Mouse (Mus musculus) midbrain, postnatal 0 days (tissue): ENCODE results near the gene Lpcat3. TPM values are rescaled to one million over a fixed set of nuclear protein-coding genes. Genes with fewer than 3 reads are reported as not detected.

Source experiments
- ATAC-seq: fragments of 200-750 bp; cut with Nextera tagmentation; 2 replicates; pipeline ENCODE4 v1.8.0; 2017; ENCODE audit warnings: moderate number of reproducible peaks, mild to moderate bottlenecking, moderate TSS enrichment, moderate library complexity; ENCODE audit not compliant: low FRiP score
- DNase-seq: peaks from one replicate; pipeline ENCODE4 v3.0.0-alpha.2; 2015; ENCODE audit warnings: low spot score
- H3K27ac ChIP-seq: fragments of 300-500 bp; sonication (generic); 2 replicates; pipeline ENCODE4 v1.5.1; 2014; ENCODE audit warnings: low read depth, mild to moderate bottlenecking, low read length, mixed read lengths
- H3K27me3 ChIP-seq: fragments of 300-500 bp; sonication (generic); 2 replicates; pipeline ENCODE4 v1.6.1; 2014; ENCODE audit warnings: low read length, control low read depth, mixed read lengths; ENCODE audit not compliant: insufficient read depth
- H3K36me3 ChIP-seq: fragments of 300-500 bp; sonication (generic); 2 replicates; pipeline ENCODE4 v1.6.1; 2014; ENCODE audit warnings: low read length, control low read depth, mixed read lengths; ENCODE audit not compliant: insufficient read depth
- H3K4me1 ChIP-seq: fragments of 300-500 bp; sonication (generic); 2 replicates; pipeline ENCODE4 v1.6.1; 2014; ENCODE audit warnings: mild to moderate bottlenecking, control low read depth, antibody characterized with exemption, low read length, mixed read lengths; ENCODE audit not compliant: insufficient read depth
- H3K4me2 ChIP-seq: fragments of 300-500 bp; sonication (generic); 2 replicates; pipeline ENCODE4 v1.6.1; 2014; ENCODE audit warnings: low read depth, mild to moderate bottlenecking, low read length, mixed read lengths; ENCODE audit not compliant: poor library complexity, severe bottlenecking
- H3K4me3 ChIP-seq: fragments of 300-500 bp; sonication (generic); 2 replicates; pipeline ENCODE4 v1.5.1; 2014; ENCODE audit warnings: low read depth, mild to moderate bottlenecking, low read length, moderate library complexity
- H3K9ac ChIP-seq: fragments of 300-500 bp; sonication (generic); replicated peaks from 2 replicates; pipeline ENCODE4 v1.6.1; 2014; ENCODE audit warnings: mild to moderate bottlenecking, low read length, moderate library complexity, mixed read lengths; ENCODE audit not compliant: poor library complexity, severe bottlenecking
- H3K9me3 ChIP-seq: fragments of 300-500 bp; sonication (generic); 2 replicates; pipeline ENCODE4 v1.6.1; 2016; ENCODE audit warnings: low read length, control low read depth
- CTCF ChIP-seq: IDR thresholded peaks from 2 replicates; pipeline ENCODE4 v1.5.1; 2016; ENCODE audit warnings: antibody characterized with exemption, mild to moderate bottlenecking
- WGBS: fragments of 180-500 bp; shearing (Covaris S2); extraction: QIAGEN DNeasy Blood & Tissue Kit; methylation state at CpG from one replicate; pipeline ENCODE4 v1.1.7; 2014; 5-methylcytosine and 5-hydroxymethylcytosine counted together
- polyA plus RNA-seq: library from polyadenylated mRNA; unstranded; fragments of >200 nt; fragmentation: Nextera tagmentation; extraction: Ambion mirVana; gene quantifications from 2 replicates; pipeline ENCODE4 v1.2.1, GENCODE M21; 2015
- total RNA-seq: library from RNA; depleted of rRNA; stranded (reverse); fragments of >200 nt; gene quantifications from 2 replicates; pipeline ENCODE4 v1.2.3, GENCODE M21; 2014

Lpcat3 gene
- total and polyA plus RNA-seq, 2 experiments from 2014 or later, result 35.0 to 40.0 TPM

DNA sequence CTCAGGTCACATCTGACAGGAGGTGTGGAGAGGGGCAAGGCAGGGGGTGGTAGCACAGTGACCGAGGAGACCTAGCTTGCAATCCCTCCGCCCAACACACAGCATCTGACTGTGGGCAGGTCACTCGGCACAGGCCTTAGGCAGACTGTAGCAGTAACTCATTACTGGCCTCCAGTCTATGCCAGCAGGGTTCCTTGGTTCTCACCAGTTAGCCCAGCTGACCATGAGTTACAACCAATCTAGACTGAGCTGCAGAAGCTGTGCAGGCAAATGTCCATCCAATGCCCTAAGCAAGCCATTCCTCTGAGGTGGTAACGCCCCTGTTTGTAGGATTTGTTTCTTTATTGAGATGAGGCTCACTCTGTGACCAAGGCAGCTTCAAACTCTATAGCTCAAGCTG, 36.5 kb downstream of the Lpcat3 start:
- Histone ChIP-seq H3K9ac (no peak overlapping the region), H3K27ac (no peak overlapping the region), H3K4me3 (no peak overlapping the region), H3K9me3 (no peaks in the 10 kb centered on the region), H3K27me3 (no peaks in the 10 kb centered on the region), H3K36me3 (peaks cover 35% of the 10 kb centered on the region), H3K4me2 (no peak overlapping the region), H3K4me1 (no peaks in the 10 kb centered on the region)
- ATAC-seq (no peak), DNase-seq (no peak)
- WGBS, result 91% methylated on average over 4 of the region's 4 CpGs
- TF ChIP-seq CTCF, result no peak

DNA sequence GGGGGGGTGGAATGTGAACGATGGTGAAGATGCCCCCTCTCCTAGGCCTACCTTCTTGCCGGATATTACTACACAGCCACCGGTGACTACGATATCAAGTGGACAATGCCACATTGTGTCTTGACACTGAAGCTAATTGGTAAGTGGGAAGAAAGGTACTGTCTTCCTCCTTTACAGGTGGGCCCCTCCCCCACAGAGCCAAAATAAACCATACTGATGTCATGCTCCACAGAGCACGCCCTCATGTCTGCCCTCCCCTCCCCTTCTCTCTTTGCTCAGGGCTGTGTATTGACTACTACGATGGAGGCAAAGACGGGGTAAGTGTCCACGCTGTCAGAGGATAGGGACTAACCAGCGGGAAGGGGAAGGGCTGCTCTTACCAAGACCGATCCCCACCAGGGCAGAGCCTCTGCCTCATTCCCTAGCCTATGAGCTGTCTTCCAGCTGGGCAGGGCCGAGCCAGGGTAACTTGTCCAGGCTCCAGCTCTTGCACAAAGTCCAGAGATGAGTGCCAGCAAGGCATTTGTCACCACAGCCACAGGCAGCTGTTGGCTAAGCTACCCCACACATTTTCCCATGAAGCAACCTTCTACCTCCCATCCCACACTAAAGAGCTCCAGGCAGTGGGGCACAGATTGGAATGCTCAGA, 37.3 kb downstream of the Lpcat3 start:
- DNase-seq (peak; percentile 57), ATAC-seq (no peak)
- 84% methylated on average over 11 of the region's 11 CpGs for WGBS
- TF ChIP-seq CTCF, result no peak
- Histone ChIP-seq H3K4me1 (no peaks in the 10 kb centered on the region), H3K36me3 (peaks cover 42% of the 10 kb centered on the region), H3K4me2 (no peak overlapping the region), H3K4me3 (no peak overlapping the region), H3K9me3 (no peaks in the 10 kb centered on the region), H3K9ac (no peak overlapping the region), H3K27me3 (no peaks in the 10 kb centered on the region), H3K27ac (no peak overlapping the region)

DNA sequence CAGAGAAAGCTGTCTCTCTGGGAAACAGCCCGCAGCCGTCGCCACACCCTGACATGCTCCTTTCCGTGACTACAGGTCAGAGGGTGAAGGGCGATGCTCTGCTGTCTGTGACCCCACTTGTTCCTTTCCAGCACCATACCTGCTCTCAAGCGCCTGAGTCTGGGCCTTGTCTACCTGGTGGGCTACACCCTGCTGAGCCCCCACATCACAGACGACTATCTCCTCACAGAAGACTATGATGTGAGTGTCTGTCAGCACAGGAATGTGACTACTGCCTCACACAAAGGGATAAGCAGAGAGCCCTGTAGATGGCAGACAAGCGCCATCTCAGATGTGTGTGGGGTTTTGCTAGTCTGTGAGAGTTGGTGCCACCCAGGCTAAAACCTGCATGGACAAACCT, 38.5 kb downstream of the Lpcat3 start:
- ATAC-seq, result no peak
- 80% methylated on average over 8 of the region's 8 CpGs for WGBS
- no peak overlapping the region for H3K4me3 ChIP-seq
- DNase-seq, result peak; percentile 48
- no peaks in the 10 kb centered on the region for H3K4me1 ChIP-seq
- H3K27ac ChIP-seq, result no peak overlapping the region
- no peaks in the 10 kb centered on the region for H3K9me3 ChIP-seq
- no peaks in the 10 kb centered on the region for H3K27me3 ChIP-seq
- no peak overlapping the region for H3K9ac ChIP-seq
- H3K4me2 ChIP-seq, result no peak overlapping the region
- H3K36me3 ChIP-seq, result peaks cover 48% of the 10 kb centered on the region
- TF ChIP-seq CTCF, result peak; percentile 56

DNA sequence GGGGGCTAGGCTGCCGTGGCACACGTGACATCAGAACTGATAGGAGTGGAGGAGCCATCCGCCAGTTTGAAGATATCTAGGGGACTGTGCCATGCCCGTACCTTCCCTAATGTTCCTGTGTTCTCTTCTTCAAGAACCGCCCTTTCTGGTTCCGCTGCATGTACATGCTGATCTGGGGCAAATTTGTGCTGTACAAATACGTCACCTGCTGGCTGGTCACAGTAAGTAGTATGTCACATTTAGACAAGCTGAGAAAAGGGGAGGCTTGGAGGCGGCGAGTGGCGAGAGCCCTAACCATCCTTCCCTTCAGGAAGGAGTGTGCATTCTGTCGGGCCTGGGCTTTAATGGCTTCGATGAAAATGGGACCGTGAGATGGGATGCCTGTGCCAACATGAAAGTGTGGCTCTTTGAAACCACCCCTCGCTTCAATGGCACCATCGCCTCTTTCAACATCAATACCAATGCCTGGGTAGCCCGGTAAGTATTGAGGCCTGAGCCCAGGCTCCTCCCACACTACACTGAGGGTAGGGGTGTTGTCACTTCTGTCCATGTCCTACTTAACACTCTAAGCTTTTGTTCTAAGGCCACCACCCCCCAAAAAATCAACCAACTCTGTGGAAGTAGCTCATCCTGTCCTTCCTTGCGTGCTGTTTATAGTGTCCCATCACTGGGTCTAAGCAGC, 39.4 kb downstream of the Lpcat3 start:
- no peak overlapping the region for H3K27ac ChIP-seq
- no peaks in the 10 kb centered on the region for H3K9me3 ChIP-seq
- no peak overlapping the region for H3K9ac ChIP-seq
- no peaks in the 10 kb centered on the region for H3K4me1 ChIP-seq
- TF ChIP-seq CTCF, result no peak
- H3K4me3 ChIP-seq, result no peak overlapping the region
- DNase-seq, result no peak
- peaks cover 49% of the 10 kb centered on the region for H3K36me3 ChIP-seq
- no peaks in the 10 kb centered on the region for H3K27me3 ChIP-seq
- peak; percentile 38; the same call in 1 of the 2 replicates for ATAC-seq
- no peak overlapping the region for H3K4me2 ChIP-seq
- 92% methylated on average over 17 of the region's 17 CpGs for WGBS

DNA sequence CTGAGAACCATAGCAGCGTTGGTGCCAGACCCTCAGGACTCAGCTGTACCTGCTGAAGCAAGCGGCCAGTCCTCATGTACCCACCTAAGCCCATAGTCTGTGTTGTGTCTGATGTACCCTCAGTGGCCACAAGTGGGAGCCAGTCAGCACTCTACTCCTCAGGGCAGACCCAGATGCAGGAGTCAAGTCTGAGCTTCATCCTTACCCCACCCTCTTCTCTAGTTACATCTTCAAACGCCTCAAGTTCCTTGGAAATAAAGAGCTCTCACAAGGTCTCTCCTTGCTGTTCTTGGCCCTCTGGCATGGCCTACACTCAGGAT, 39.9 kb downstream of the Lpcat3 start:
- no peak overlapping the region for H3K4me3 ChIP-seq
- peaks cover 52% of the 10 kb centered on the region for H3K36me3 ChIP-seq

DNA sequence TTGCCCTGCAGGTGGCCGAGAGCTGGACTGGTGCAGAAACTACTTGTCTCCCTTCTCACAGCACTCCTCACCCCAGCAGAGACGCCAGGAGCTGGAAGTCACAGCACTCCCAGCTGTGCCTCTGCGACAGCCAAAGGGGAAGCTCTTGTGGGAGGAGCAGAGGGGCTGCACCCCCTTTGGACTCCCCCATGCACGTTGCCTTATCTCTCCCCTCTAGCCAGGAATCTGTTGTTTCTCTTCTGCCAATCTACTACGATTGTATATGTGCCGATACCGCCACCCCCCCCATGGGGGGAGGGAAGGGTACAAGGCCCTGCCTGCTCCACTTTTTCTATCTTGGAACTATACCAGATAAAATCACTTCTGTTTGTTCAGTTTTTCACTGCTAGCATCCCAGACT, 41.0 kb downstream of the Lpcat3 start:
- Histone ChIP-seq H3K27ac (no peak overlapping the region), H3K4me3 (no peak overlapping the region), H3K9ac (no peak overlapping the region), H3K4me1 (no peaks in the 10 kb centered on the region), H3K4me2 (no peak overlapping the region), H3K36me3 (peaks cover 49% of the 10 kb centered on the region), H3K27me3 (no peaks in the 10 kb centered on the region), H3K9me3 (no peaks in the 10 kb centered on the region)
- no peak for TF ChIP-seq CTCF
- WGBS, result 77% methylated on average over 7 of the region's 7 CpGs
- DNase-seq, result no peak
- no peak for ATAC-seq

More for the DNA sequence above, 39.9 kb downstream of the Lpcat3 start:
- Histone ChIP-seq H3K9me3 (no peaks in the 10 kb centered on the region), H3K27ac (no peak overlapping the region), H3K4me2 (no peak overlapping the region), H3K27me3 (no peaks in the 10 kb centered on the region), H3K4me1 (no peaks in the 10 kb centered on the region), H3K9ac (no peak overlapping the region)
- 52% methylated on average over 3 of the region's 3 CpGs for WGBS
- ATAC-seq (peak; percentile 65), DNase-seq (peak; percentile 68)
- peak; percentile 88 for TF ChIP-seq CTCF
